Mouse (Mus musculus): ENCODE data around the gene Hdac5. TPM values are rescaled to one million over a fixed set of nuclear protein-coding genes. Genes with fewer than 3 reads are reported as not detected.

The Hdac5 gene
- total and polyA plus RNA-seq, 3 experiments = 9.1 to 29.3 TPM; not detected in 1

DNA sequence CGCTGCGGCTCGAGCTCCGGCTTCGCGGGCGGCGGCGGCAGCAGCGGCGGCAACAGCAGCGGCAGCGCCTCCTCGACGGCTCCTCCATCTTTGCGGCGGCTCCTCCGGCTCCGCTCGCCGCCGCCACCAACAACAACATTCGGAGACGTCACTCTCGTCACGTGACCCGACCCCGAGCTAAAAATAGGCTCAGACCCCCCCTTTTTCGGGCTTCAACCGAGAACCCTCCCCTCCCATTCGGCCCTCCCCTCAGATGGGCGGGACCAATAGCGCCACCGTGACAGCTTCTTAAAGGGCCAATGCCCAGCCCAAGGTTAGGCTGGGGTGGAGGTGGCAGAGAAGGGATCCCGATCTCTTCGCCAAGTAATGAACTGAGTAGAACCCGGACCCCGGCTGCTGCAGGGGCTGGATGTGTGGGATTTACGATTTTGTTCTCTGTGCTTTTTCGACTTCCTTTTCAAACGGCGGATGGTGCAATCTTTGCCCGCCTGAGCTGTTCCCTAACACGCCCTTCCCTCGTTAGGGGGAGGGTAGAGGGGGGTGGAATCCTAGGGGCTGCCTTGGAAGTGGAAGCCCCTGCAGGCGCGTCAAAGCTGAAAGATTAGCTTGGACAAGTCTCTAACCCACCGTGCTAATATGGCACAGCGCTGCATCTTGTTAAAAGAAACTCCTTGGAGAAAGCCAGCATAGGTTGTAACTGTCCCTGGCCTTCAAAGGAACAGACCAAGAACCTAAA lies at the start of gene Hdac5 (continued):
- TF ChIP-seq TCF12 (IDR thresholded peaks at IDR 0.05; ENCODE audit: low read depth, low read length) (peak; percentile 64), KAT2A (conservative IDR thresholded peaks at IDR 0.05; ENCODE audit: low read depth, low read length) (no peak; the same call in 1 of the 2 replicates), POLR2AphosphoS2 (IDR thresholded peaks at IDR 0.05; ENCODE audit: low read length) (peak; percentile 24; the same call in 1 of the 2 replicates), CHD2 (IDR thresholded peaks at IDR 0.05; ENCODE audit: low read length) (no peak; the same call in 1 of the 2 replicates), EP300 (IDR thresholded peaks at IDR 0.05; ENCODE audit: low read depth in 1 of 2, low read length in 2 of 2) (peak in 1 of 2 experiments; percentile 63; a peak in 3 of 4 replicates)

- Histone ChIP-seq H3K9ac (ENCODE audit: control insufficient read depth, low read depth, low read length, poor library complexity, severe bottlenecking) (no peak overlapping the region), H3K27me3 (ENCODE audit: control insufficient read depth in 1 of 2, insufficient read depth in 2 of 2, low read length in 2 of 2) (no peaks in the 10 kb centered on the region), H3K79me2 (ENCODE audit: control insufficient read depth, insufficient read depth, low read length, poor library complexity) (peaks cover 7% of the 10 kb centered on the region), H3K4me3 (ENCODE audit: control insufficient read depth in 1 of 2, insufficient read depth in 1 of 2, low read depth in 2 of 2, low read length in 2 of 2) (no peak overlapping the region), H3K9me3 (replicated peaks; ENCODE audit: insufficient read depth, low read length) (no peaks in the 10 kb centered on the region), H3K36me3 (ENCODE audit: control insufficient read depth in 1 of 2, insufficient read depth in 2 of 2, low read length in 2 of 2) (peaks cover 0 to 10% of the 10 kb centered on the region in 2 experiments; a peak in 2 of 4 replicates), H3K27ac (ENCODE audit: control insufficient read depth, low read depth, low read length) (no peak overlapping the region), H3K4me1 (ENCODE audit: control insufficient read depth in 1 of 2, insufficient read depth in 2 of 2, low read length in 2 of 2) (peaks cover 8 to 15% of the 10 kb centered on the region in 2 experiments)
- TF ChIP-seq RAD21 (IDR thresholded peaks at IDR 0.05; ENCODE audit: low read depth, low read length) (no peak), TBP (IDR thresholded peaks at IDR 0.05; ENCODE audit: low read depth, low read length) (no peak), GATA1 (IDR thresholded peaks at IDR 0.05; ENCODE audit: low read depth, low read length) (no peak), MAX (IDR thresholded peaks at IDR 0.05; ENCODE audit: low read length) (no peak), NELFE (IDR thresholded peaks at IDR 0.05; ENCODE audit: low read depth, low read length) (no peak), ELF1 (IDR thresholded peaks at IDR 0.05; ENCODE audit: low read depth, low read length) (no peak), KAT2A (conservative IDR thresholded peaks at IDR 0.05; ENCODE audit: low read depth, low read length) (no peak), POLR2AphosphoS5 (IDR thresholded peaks at IDR 0.05; ENCODE audit: borderline replicate concordance, low read depth, low read length) (no peak), EP300 (IDR thresholded peaks at IDR 0.05; ENCODE audit: low read depth in 1 of 2, low read length in 2 of 2) (no peak), TAL1 (IDR thresholded peaks at IDR 0.05; ENCODE audit: low read length) (no peak), MAZ (IDR thresholded peaks at IDR 0.05; ENCODE audit: low read depth, low read length) (no peak), SIN3A (IDR thresholded peaks at IDR 0.05; ENCODE audit: low read length) (no peak), HCFC1 (IDR thresholded peaks at IDR 0.05; ENCODE audit: low read depth, low read length) (no peak), JUND (IDR thresholded peaks at IDR 0.05; ENCODE audit: low read depth, low read length) (no peak), MYC (IDR thresholded peaks at IDR 0.05; ENCODE audit: low read depth, low read length) (no peak), MEF2A (IDR thresholded peaks at IDR 0.05; ENCODE audit: extremely low read depth, insufficient replicate concordance, low read depth, low read length, poor library complexity, severe bottlenecking) (no peak), UBTF (IDR thresholded peaks at IDR 0.05; ENCODE audit: borderline replicate concordance, insufficient read depth, low read depth, low read length) (no peak)
- DNase-seq (ENCODE audit: low read depth, low spot score) = no peak
These were observed 49.6 kb upstream of the Hdac5 start for GRCm38 (mm10) chr11:102279595-102279994.
